Mouse (Mus musculus) heart, postnatal 0 days (tissue): ENCODE data around the gene Nsf.

Source experiments
- CTCF ChIP-seq: IDR thresholded peaks from 2 replicates; pipeline ENCODE4 v1.5.1; 2016; ENCODE audit warnings: antibody characterized with exemption, control low read depth, low read depth
- EP300 ChIP-seq: IDR thresholded peaks from 2 replicates; pipeline ENCODE4 v1.6.1; 2016; ENCODE audit warnings: antibody characterized with exemption, low read depth

DNA sequence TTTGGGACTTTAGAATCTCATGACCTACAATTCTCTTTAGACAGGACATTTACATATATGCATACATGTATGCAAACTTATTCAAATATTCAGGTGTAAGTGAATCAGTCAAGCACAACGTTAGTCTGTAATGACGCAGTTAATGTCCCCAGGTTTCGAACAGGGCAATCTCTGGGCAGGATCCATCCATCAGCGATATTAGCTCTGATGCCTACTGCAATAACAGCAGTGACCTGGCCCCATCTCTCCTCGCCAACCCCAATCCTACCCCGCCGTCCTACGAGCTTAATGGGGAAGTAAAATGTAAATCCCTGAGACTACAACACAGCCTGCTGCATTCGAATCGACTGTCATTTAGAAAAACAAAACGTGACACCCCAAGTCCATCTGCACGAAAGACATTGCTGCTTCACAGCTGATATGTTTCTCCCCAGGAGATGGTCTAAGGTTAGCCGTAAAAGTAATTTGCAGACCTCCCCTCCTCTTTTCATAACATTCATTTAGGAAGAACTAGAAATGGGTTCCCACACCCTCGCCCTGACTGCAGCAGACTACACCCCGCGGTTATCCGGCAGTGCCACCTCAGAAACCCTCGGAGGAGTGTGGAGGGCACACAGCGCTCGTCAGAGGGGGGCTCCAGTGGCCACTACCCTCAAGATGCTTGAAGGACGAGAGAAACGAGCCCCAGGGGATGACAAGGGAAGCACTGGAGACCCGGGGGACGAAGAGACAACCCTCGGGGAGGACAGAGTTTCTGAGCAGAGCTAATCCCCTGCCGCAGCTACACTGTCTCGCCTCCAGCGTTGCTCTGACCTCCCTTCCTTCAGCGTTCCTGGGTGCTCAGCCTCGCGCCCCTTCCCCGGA, 592 bp downstream of the Nsf start:
- TF ChIP-seq CTCF, result no peak
- no peak for TF ChIP-seq EP300
